13 mouse cellular contexts compared by ENCODE assay signal in genomic region chr13:103841287-103842201, GRCm38 (mm10).
DNase-seq lines count a peak whose midpoint lies in the region; ATAC-seq lines count a peak whose summit lies in the region.
"Had no signal": no experiment of that assay in that cellular context is flagged by ENCODE, and none has a peak within 500 bp of the region (broad histone marks: within the 10 kb centered on the region; RNA-seq: fewer than 3 reads in every experiment).

No protein-coding gene starts in this region.

- no peak overlapping the region for H3K9ac ChIP-seq in heart, embryonic 11.5 days (ENCODE audit: low read depth, low read length)
- no peak overlapping the region for H3K9ac ChIP-seq in liver, embryonic 13.5 days
- H3K9ac ChIP-seq in liver, embryonic 12.5 days, result no peak overlapping the region
- no peak overlapping the region for H3K9ac ChIP-seq in intestine, embryonic 15.5 days
- H3K9ac ChIP-seq: liver, embryonic 15.5 days had no signal

- 87% methylated on average over 5 of the region's 5 CpGs for WGBS in heart, embryonic 11.5 days (ENCODE audit: insufficient replicate concordance)
- WGBS in liver, embryonic 13.5 days (ENCODE audit: insufficient replicate concordance), result 64% methylated on average over 5 of the region's 5 CpGs
- 66% methylated on average over 5 of the region's 5 CpGs for WGBS in liver, embryonic 12.5 days (ENCODE audit: insufficient replicate concordance)
- WGBS in intestine, embryonic 15.5 days, result 86% methylated on average over 5 of the region's 5 CpGs

- no peaks in the 10 kb centered on the region for H3K9me3 ChIP-seq in heart, embryonic 11.5 days (replicated peaks; ENCODE audit: control insufficient read depth, low read length)
- no peaks in the 10 kb centered on the region for H3K9me3 ChIP-seq in liver, embryonic 13.5 days (replicated peaks)
- no peaks in the 10 kb centered on the region for H3K9me3 ChIP-seq in liver, embryonic 12.5 days (replicated peaks)
- H3K9me3 ChIP-seq in intestine, embryonic 15.5 days, result no peaks in the 10 kb centered on the region
- H3K9me3 ChIP-seq: forebrain, embryonic 10.5 days; hindbrain, embryonic 10.5 days; liver, embryonic 15.5 days had no signal

- H3K27ac ChIP-seq in heart, embryonic 11.5 days (ENCODE audit: low read depth, low read length), result no peak overlapping the region
- no peak overlapping the region for H3K27ac ChIP-seq in liver, embryonic 13.5 days
- H3K27ac ChIP-seq in liver, embryonic 12.5 days, result no peak overlapping the region
- no peak overlapping the region for H3K27ac ChIP-seq in intestine, embryonic 15.5 days
- H3K27ac ChIP-seq: forebrain, embryonic 10.5 days; hindbrain, embryonic 10.5 days; liver, embryonic 15.5 days had no signal

- peaks cover 16% of the 10 kb centered on the region for H3K36me3 ChIP-seq in heart, embryonic 11.5 days (ENCODE audit: control insufficient read depth, insufficient read depth, low read length)
- peaks cover 31% of the 10 kb centered on the region for H3K36me3 ChIP-seq in liver, embryonic 13.5 days
- peaks cover 60% of the 10 kb centered on the region for H3K36me3 ChIP-seq in liver, embryonic 12.5 days
- peaks cover 24% of the 10 kb centered on the region; the same call in 1 of the 2 replicates for H3K36me3 ChIP-seq in intestine, embryonic 15.5 days

- ATAC-seq in heart, embryonic 11.5 days (replicated peaks; ENCODE audit: insufficient number of reproducible peaks, low FRiP score, low TSS enrichment), result no peak
- peak; percentile 39; the same call in 1 of the 2 replicates for ATAC-seq in liver, embryonic 13.5 days (ENCODE audit: low read depth)
- ATAC-seq in liver, embryonic 12.5 days, result no peak
- ATAC-seq in intestine, embryonic 15.5 days, result peak; percentile 73

- no peaks in the 10 kb centered on the region for H3K27me3 ChIP-seq in heart, embryonic 11.5 days (ENCODE audit: control insufficient read depth, insufficient read depth, low read length)
- no peaks in the 10 kb centered on the region for H3K27me3 ChIP-seq in liver, embryonic 13.5 days
- H3K27me3 ChIP-seq in liver, embryonic 12.5 days (replicated peaks), result no peaks in the 10 kb centered on the region
- no peaks in the 10 kb centered on the region for H3K27me3 ChIP-seq in intestine, embryonic 15.5 days (replicated peaks)
- H3K27me3 ChIP-seq: liver, embryonic 15.5 days had no signal

- no peak overlapping the region for H3K4me3 ChIP-seq in heart, embryonic 11.5 days (ENCODE audit: low read depth, low read length)
- no peak overlapping the region for H3K4me3 ChIP-seq in liver, embryonic 13.5 days (replicated peaks)
- no peak overlapping the region for H3K4me3 ChIP-seq in liver, embryonic 12.5 days
- H3K4me3 ChIP-seq in intestine, embryonic 15.5 days (replicated peaks), result no peak overlapping the region
- H3K4me3 ChIP-seq: forebrain, embryonic 10.5 days; hindbrain, embryonic 10.5 days; liver, embryonic 15.5 days had no signal

- peak; percentile 4 to 30 for DNase-seq in heart, adult 18-20 months
- DNase-seq in liver, embryonic 13.5 days, result no peak
- no peak for DNase-seq in ovary, adult 18-20 months (ENCODE audit: low spot score)
- DNase-seq in left cerebral cortex, adult 11 months (ENCODE audit: low spot score), result no peak
- DNase-seq in ovary, postnatal 36 days (ENCODE audit: low spot score), result no peak
- DNase-seq: cerebellum, adult 2 months; kidney, adult 11 months had no signal

- H3K4me1 ChIP-seq in heart, embryonic 11.5 days (ENCODE audit: control insufficient read depth, insufficient read depth, low read length), result no peaks in the 10 kb centered on the region
- H3K4me1 ChIP-seq in liver, embryonic 13.5 days (replicated peaks), result 0 out of 2 replicates have a peak, but pooled peaks cover 3% of the 10 kb centered on the region
- no peaks in the 10 kb centered on the region for H3K4me1 ChIP-seq in liver, embryonic 12.5 days
- no peaks in the 10 kb centered on the region for H3K4me1 ChIP-seq in intestine, embryonic 15.5 days (replicated peaks)
- H3K4me1 ChIP-seq: forebrain, embryonic 10.5 days; hindbrain, embryonic 10.5 days; liver, embryonic 15.5 days had no signal

- no peak overlapping the region for H3K4me2 ChIP-seq in heart, embryonic 11.5 days
- H3K4me2 ChIP-seq in liver, embryonic 13.5 days, result no peak overlapping the region
- no peak overlapping the region for H3K4me2 ChIP-seq in liver, embryonic 12.5 days
- no peak overlapping the region for H3K4me2 ChIP-seq in intestine, embryonic 15.5 days (replicated peaks)
- H3K4me2 ChIP-seq: liver, embryonic 15.5 days had no signal

Comparison
In these comparisons a context has a peak if more than half of its experiments do, and no peak if none do; other contexts are left out.
1. ATAC-seq: peak in liver, embryonic 13.5 days (single experiment) and intestine, embryonic 15.5 days (single experiment); none in heart, embryonic 11.5 days (single experiment) and liver, embryonic 12.5 days (single experiment).
2. DNase-seq: peak in heart, adult 18-20 months (2 of 2); none in liver, embryonic 13.5 days (single experiment), ovary, adult 18-20 months (single experiment), left cerebral cortex, adult 11 months (single experiment) and ovary, postnatal 36 days (single experiment).